Mouse (Mus musculus) lung, adult 2 months (tissue): ENCODE measurements around the gene Trpd52l3.
A peak's percentile ranks its signal among the peaks of the same experiment; 100 is the strongest.

Source experiments
- CTCF ChIP-seq: fragments of 200-500 bp; IDR thresholded peaks from 2 replicates; pipeline ENCODE4 v1.5.1; 2011; ENCODE audit warnings: mild to moderate bottlenecking, low read length, control low read depth; ENCODE audit not compliant: insufficient read depth
- POLR2A ChIP-seq: fragments of 200-500 bp; IDR thresholded peaks from 2 replicates; pipeline ENCODE4 v1.6.1; 2011; ENCODE audit warnings: low read depth, mild to moderate bottlenecking, control low read depth, low read length, borderline replicate concordance; ENCODE audit errors: extremely low read depth

GRCm38 (mm10) chr19:29978847-29979246 is 24.7 kb upstream of the Trpd52l3 start:
- TF ChIP-seq CTCF (0 out of 2 replicates have a peak, but pooled peaks have one; percentile 4), POLR2A (no peak)
